Mouse (Mus musculus): ENCODE data around the gene Slc35d2.

Slc35d2 gene

DNA sequence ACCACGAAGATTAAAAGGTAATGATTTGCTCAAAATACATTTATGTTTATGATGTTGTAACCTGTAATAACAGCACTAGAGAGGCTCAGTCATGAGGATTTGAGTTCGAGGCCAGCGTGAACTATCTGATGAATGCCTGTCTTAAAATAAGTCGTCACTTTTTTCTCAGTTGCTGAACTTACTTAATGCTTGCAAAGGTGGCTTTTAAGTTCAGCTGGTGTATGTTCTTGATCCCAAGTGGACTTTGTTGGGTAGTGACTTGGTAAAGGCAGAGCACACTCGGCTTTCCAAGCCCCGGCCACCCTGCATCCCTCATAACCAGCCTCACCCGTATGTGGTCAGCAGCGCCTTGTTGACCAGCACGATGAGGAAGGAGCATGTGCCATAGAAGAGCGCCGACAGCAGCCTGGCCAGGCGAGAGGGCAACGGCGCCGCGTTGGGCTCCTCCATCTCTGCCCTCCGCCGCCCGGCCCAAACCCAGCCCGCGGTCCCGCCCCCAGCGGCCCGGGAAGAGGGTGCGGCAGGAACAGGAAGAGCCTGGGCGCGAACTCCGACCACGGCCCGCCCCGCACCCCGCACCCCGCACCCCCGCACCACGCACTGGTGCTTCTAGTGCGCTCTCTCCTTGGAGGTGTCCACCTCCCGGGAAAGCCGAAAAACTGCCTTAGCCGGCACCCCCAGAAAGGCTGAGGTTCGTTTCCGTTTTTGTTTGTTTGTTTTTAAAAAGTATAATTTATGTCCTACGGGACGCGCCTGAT, at the start of gene Slc35d2:
Gene Slc35d2, minus strand, starts transcription at position 511 of the 758 bp plus-strand sequence.
- DNase-seq (ENCODE audit: low read depth, low spot score), result no peak

DNA sequence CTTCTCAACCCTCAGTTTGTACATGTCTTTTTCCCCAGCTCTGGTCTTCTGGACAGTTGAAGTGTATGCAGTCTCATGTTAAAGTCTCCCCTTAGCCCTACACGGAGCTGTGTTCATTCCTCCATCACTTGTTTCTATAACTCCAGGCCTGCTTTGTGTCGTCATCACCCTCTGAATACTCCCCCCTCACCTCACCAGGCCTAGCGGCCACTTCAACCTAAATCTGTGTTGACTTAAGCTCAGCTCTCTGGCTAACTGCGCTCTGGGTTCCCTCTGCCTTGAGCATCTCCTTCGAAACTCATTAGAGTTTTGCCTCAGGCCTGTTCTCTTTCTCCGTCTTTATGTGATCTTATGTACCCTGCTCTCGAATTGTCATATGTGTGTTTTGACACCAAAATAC, 48.8 kb upstream of the Slc35d2 start:
- DNase-seq (ENCODE audit: low read depth, low spot score), result no peak

DNA sequence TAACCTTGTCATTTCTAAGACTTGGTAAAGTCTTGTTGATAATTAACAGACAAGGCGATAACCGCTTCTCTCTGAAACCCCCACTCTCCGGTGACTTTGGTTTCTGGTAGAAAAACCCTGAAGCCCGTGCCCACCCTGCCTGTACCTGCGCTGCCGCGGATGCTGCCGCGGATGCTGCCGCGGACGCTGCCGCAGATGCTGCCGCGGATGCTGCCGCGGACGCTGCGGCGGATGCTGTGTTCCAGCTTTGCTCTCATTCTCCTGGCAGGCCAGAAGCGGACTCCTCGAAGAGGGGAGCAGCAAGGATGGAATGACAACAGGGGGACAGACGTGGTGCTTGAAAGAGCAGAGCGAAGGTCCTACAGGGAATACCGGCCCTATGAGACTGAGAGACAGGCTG, 40.6 kb upstream of the Slc35d2 start:
- no peak for DNase-seq (ENCODE audit: low read depth, low spot score)

DNA sequence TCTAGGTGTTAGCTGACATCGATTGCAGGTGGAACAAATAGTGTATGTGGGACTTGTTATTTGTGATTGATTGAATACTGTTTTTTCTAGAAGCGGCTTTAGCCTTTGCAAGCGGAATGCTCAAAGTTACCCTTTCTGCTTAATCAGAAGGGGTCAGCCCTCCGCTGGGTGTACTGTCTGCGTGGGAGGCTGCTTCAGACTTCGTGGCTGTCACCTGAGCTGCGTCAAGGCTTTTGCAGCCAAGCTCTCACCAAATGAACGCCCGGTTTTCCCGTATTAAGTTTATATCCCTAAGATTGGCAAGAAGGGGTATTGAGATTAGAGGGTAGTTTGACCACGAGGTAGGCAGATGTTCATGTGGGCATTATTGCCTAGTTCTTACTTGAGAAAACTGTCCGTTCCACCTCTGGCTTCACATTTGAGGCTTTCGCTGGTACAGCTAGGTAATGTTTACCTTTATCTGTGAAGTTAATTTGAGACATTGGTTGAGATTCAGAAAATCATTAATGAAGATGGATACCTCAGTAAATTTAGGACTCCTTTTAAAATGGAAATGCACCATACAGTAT, 34.1 kb upstream of the Slc35d2 start:
- DNase-seq (ENCODE audit: low read depth, low spot score), result no peak

DNA sequence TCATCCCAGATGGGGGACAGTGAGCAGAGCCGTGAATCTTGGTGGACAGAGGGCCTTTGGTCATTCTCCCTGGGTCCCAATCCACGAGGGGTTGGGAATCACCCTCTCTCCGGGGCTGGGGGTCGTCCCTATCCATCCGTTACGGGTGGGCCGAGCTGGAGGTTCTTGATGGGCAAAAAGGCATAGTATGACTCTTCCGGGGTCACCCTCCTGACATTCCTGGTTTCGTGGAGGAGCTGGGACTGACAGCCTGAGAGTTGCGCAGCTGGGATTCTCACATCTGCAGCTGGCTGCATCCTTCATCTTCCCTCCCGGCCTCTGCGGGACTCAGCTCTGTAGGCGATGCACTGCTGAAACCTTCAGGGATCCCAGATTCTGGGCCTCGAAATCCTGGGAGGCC, 33.5 kb upstream of the Slc35d2 start:
- no peak for DNase-seq (ENCODE audit: low read depth, low spot score)

DNA sequence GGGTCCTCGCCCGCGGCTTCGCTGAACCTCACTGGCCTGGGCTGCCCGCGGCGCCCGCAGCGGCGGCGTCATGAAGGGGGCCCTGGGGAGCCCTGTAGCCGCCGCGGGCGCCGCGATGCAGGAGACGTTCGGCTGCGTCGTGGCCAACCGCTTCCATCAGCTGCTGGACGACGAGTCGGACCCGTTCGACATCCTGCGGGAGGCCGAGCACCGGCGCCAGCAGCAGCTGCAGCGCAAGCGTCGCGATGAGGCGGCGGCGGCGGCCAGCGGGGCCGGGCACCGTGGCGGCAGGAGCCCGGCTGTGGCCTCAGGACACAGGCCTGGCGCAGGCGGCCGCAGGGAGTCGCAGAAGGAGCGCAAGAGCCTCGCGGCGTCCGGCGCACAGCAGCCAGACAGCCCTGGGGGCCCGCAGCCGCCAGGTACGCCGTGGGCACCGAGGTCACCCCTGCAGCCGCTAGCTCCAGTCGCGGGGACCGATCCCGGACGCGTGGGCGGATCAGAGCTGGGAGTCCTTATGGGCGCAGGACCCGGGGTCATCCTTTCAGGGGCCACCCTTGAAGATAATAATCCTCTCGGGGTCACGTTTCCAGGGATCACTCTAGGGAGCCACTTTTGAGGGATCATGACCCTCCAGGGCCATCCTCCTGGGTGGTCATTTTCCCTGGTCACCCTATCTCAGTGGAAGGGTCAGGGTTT, 32.9 kb upstream of the Slc35d2 start:
- no peak for DNase-seq (ENCODE audit: low read depth, low spot score)

DNA sequence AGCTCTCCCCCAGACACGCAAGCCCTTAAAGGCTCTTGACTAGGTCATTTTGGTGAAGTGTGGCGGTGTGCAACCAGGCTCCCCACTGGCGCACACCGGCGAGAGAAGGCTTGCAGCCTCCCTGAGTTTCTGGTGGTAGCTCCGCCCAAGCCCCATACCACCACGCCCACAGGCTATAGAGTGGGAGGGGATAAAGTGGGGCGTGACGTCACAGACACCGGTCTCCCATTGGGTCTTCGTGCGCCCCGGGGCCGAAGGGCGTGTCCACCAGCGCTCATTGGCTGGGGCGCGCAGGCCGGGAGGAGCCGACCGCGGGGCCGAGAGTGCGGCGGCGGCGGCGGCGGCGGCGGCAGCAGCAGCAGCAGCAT, 32.4 kb upstream of the Slc35d2 start, which contains the start of gene Habp4:
Gene Habp4, plus strand, starts transcription at position 277 of the 368 bp plus-strand sequence.
- DNase-seq (ENCODE audit: low read depth, low spot score), result peak; percentile 95

DNA sequence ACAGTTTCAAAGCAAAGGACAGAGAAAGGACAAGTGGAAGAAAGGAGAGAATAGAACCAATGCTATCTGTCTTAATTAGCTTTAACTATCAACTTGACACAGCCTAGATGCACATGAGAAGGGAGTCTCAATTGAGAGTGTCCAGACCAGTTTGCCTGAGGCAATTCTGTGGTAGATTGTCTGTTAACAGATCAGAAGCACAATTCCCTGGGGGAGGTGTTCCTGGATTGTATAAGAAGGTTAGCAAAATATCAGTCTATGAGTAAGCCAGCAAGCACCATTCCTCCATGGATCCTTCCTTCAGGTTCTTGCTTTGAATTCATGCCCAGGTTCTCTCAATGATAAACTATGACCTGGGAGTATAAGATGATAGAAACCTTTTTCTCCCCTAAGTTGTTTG, 27.8 kb upstream of the Slc35d2 start:
- no peak for DNase-seq (ENCODE audit: low read depth, low spot score)

DNA sequence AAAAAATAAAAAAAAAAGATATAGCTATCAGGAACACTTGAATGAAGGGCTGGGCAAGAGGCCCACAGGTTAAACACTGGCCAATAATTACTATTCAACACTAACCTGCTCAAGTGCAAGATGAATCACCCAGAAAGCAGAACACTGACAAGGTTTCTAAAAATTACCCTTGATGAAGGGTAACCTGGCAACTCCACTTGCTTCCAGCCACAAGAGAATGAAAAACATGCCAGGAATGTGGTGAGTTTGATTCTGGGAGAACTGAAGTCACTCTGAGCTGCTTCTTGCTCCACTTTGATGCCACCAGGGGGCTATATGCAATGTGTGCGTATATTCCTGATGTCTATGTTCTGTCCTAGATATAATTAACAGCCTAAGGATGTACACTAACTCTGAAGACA, 26.0 kb upstream of the Slc35d2 start:
- DNase-seq (ENCODE audit: low read depth, low spot score), result no peak

DNA sequence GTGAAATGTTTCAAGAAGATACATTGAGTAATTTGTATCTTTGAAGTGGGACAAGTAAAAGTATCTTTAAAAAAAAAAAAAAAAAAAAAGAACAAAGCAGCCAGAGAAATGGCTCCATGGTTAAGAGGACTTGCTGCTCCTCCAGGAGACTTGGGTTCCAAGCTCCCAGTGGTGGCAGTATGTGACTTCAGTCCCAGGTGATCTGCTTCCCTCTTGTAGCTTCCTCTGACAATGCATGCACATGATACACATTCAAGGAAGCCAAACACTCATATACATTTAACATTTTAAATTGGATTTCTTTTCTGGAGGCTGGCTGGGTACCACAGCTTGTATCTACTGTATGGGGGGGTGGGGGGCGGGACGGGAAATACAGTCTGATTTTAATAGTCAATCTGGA, 25.5 kb upstream of the Slc35d2 start:
- DNase-seq (ENCODE audit: low read depth, low spot score), result no peak

DNA sequence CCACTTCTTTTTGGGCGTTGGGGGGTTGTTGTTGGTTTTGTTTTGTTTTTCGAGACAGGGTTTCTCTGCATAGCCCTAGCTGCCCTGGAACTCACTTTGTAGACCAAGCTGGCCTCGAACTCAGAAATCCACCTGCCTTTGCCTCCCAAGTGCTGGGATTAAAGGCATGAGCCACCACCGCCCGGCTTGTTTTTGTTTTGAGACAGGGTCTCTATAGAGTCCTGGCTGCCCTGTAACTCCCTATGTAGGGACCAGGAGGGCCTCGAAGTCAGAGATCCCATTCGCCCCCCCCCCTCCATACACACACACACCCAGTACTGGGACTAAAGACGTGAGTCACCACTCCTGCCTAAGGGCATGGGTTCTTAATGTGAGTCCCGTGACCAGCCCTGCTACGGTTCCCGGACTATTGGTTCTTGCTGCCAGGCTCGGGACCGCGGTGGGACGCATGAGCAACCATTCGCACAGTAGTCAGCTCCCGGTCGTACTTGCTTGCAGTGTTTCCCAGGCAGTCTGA, 24.6 kb upstream of the Slc35d2 start:
- no peak for DNase-seq (ENCODE audit: low read depth, low spot score)

DNA sequence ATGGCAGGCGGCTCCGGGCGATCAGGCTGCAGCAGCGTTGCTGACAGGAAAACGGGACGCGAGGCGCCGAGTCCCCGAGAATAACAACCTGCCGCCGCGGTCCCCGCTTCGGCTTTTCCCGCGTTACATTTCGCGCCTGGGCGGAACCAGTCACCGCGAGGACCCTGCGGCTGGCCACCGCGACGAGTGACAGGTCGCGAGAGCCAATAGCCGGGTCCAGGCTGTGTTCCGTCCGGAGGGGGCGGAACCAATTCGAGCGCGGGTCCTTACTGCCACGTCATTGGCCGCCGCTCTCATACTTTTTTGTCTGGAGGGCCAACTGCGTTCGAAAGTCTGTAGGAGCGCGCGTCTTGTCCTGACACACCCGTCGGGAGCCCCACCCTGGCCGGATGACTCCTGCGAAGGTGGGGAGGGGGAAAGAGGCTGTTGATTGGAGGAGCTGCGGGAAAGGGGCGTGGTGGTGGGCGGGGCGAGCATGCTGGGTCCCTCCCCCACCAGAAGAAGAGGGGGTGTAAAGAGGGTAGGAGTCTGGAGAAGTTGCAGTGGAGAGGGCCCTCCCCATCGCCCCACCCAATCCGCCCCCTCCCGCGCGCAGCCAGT, 24.0 kb upstream of the Slc35d2 start, which contains the start of gene Zfp367:
Gene Zfp367, minus strand, starts transcription at position 120 of the 600 bp plus-strand sequence.
- peak; percentile 90 for DNase-seq (ENCODE audit: low read depth, low spot score)

DNA sequence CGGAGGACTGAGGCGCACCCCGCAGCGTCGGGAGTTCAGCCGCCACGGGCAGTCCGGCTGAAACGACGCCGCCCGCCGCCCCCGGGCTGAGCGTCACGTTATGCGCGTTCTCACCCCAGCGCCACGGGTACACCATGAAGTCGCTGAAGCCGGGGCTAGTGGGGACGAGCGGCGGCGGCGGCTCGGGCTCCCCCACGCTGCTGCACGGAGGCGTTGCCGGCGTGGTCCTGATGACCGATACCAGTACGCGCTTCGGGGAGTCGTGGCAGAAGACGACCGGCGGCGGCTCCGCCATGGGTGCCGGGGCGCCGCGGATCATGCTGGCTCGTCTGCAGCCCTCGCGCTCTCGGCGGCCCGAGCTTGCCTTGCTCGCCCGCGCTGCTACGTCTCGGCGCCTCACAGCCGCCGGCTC, 23.5 kb upstream of the Slc35d2 start:
- DNase-seq (ENCODE audit: low read depth, low spot score), result no peak

DNA sequence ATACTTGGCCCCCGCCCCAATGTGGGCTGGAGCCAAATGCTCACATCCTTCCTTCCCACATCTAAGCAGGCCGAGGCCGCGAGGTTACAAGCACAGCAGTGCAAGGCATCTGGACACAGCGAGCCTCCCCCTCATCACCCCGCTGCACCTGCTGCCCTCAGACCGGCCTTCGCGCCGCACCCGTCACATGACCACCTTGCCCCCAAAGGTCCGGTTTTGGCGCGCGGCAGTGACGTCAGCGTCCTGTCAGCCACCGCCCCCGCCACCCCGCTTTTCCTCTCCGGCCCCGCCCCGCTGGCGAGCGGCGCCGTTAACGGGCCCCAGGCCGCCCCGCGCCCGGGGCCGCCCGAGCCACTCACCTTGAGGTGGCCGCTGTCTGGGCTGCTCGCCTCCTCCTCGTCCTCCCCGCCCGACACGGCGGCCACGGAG, 23.1 kb upstream of the Slc35d2 start:
- no peak for DNase-seq (ENCODE audit: low read depth, low spot score)

DNA sequence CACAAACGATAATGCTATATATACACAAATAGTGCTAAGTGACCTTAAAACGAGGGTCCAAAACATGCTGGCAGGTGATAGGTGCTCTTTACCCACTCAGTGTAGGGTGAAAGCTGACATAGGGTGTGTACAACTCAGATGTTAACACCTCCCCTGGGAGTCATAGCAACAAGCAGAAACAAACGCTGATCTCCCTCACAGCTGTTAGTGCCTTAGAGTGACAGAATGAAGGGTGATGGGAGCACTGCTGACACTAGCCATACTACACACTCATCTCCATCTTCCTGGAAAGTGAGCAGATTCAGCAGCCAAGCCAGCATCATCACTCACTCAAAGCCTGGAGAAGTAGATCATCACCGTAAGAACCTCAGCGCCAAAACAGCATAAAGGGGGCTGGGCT, 21.0 kb upstream of the Slc35d2 start:
- no peak for DNase-seq (ENCODE audit: low read depth, low spot score)

DNA sequence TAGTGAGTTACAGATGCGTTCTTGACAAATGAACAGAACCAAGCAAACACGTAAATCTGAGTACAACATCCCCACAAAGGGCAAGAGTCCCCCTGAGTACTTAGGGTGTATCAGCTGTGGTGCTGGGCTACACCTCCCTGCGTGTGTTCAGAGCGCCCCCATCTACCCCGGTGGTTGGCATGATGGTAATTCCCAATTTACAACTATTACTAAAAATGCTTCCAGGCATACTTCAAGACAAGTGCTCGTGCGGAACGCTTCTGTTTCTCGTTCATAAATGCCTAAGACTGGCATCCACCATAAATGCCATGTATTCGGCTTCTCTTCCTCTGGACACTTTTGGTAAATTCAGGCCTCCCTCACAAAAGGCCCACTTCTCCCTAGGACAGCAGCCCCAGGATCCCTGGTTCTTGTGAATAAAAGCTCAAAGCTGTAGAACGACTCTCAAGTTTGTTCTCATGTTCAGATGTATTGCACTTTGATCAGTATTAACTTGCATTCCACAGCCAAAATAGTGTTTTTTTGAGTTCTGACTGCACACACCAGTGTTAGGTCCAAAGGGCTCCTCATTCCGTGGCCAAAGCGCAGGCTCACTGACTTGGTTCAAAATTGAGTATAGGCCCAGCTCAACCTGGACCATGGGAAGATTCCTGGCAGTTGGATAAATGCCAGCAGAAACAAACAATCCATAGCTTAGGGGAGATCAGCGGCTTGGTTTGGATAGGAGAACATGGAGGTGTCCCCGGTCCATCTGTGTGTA, 628 bp upstream of the Slc35d2 start:
- peak; percentile 6 for DNase-seq (ENCODE audit: low read depth, low spot score)

DNA sequence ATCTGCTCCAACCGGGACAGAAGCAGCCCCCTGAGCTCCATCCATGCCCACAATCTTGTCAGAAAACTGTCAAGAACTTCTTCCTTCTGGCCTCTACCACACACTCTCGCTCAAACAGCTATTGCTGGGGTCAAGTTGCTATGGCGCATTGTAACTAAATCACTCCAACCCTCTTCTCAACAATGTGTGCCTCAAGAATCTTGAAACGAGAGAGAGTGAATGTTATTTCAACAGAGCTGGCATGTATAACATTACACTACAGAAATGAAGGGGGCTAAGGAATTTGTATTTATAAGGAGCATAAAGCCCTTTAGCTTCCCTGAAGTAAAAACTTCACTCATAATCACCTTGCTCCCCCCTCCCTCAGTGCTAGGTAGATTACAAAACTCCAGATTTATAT, 2.9 kb downstream of the Slc35d2 start:
- no peak for DNase-seq (ENCODE audit: low read depth, low spot score)

DNA sequence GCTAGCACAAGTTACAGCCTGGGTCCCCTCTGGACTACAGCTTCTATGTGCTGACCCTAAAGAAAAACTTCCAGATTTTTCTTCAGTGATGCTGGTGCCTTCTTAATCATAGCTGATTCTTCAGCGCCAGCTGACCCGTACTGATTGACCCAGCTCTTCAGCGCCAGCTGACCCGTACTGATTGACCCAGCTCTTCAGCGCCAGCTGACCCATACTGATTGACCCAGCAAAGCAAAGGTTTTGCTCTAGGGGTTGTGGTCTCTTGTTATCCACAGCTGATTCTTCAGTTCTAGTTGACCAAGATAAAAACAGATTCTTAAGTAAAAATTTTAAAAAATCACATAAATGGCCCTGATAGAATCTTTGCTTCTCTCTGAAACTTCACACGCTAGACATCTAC, 4.3 kb downstream of the Slc35d2 start:
- DNase-seq (ENCODE audit: low read depth, low spot score), result no peak

DNA sequence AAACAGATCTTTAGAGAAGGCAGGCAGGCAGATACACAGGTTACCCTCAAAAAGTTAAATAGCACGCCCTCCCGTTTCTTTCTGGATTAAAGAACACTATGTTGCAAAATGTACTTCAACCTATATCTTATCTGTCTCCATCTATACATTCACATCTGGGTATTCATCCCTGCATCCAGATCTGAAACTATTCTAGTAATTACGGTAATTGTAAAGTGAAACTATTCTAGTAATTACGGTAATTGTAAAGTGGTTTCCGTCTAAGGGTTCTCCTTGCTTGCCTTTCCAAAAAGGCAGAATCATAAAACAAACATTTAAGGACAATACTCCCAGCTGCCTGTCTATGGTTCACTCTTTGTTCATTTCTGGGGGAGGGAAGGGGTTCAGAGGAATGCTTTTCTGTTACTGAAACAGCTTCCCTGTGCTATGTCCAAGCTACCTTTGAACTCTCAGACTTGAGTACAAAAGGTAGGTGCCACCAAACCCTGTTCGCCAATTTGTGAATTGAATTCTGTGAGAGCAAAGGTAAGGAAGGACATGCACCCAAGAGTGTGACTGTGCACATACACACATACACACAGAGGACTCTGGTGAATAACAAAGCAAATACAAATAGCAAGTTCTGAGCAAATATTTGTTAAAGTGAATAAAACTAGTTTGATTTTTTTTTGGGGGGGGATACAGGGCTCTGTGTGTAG, 5.5 kb downstream of the Slc35d2 start:
- no peak for DNase-seq (ENCODE audit: low read depth, low spot score)

DNA sequence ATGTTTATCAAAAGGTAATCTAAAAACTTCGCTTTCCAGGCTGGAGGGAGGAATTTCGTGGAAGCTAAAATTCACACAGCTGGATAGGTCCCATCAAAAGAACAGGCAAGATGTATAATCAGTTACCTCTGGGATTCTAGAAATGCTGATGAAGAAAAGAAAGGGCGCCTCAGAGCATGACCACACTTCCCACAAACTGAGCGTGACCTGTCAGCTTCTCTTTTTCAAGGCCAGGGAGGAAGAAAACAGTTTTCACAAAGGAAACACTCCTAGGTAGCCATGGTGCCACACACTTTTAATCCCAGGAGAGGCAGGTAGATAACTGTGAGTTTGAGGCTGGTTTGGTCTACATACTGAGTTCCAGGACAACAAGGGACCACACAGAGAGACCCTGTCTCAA, 8.4 kb downstream of the Slc35d2 start:
- DNase-seq (ENCODE audit: low read depth, low spot score), result no peak

DNA sequence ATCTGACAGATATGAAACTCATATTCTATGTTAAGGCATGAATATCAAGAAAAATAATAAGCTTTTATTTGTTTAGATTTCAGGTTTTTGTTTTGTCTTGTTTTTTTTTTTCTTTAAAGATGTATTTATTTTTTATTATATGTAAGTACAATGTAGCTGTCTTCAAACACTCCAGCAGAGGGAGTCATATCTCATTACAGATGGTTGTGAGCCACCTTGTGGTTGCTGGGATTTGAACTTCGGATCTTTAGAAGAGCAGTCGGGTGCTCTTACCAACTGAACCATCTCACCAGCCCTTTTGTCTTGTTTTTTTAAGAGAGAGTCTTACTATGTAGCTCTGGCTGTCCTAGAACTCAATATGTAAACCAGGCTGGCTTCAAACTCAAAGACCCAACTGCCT, 11.7 kb downstream of the Slc35d2 start:
- no peak for DNase-seq (ENCODE audit: low read depth, low spot score)
